Mouse (Mus musculus): Measurements from ENCODE around the gene Tmem160. TPM values are rescaled to one million over a fixed set of nuclear protein-coding genes. Genes with fewer than 3 reads are reported as not detected.

Tmem160 gene
- polyA plus RNA-seq, 1 experiment from 2014 or later = 43.0 TPM

GRCm38 (mm10) chr7:16406978-16407377 is 45.6 kb upstream of the Tmem160 start:
- TF ChIP-seq CTCF (IDR thresholded peaks at IDR 0.05; ENCODE audit: low read depth) (no peak), EP300 (IDR thresholded peaks at IDR 0.05; ENCODE audit: low read depth) (no peak)
- Histone ChIP-seq H3K9me3 (ENCODE audit: low read length) (no peaks in the 10 kb centered on the region), H3K4me1 (ENCODE audit: insufficient read depth) (peaks cover 52% of the 10 kb centered on the region), H3K27me3 (ENCODE audit: insufficient read depth, low read length) (no peaks in the 10 kb centered on the region), H3K4me2 (ENCODE audit: low read depth, low read length) (no peak overlapping the region), H3K4me3 (ENCODE audit: low read depth, low read length) (no peak overlapping the region), H3K36me3 (replicated peaks; ENCODE audit: insufficient read depth, low read length) (peaks cover 8% of the 10 kb centered on the region), H3K27ac (ENCODE audit: low read depth) (peak overlapping the region; percentile 100), H3K9ac (replicated peaks) (0 out of 2 replicates have a peak overlapping the region, but pooled peaks have one; percentile 12)
- 87% methylated on average over 3 of the region's 3 CpGs for WGBS (ENCODE audit: insufficient replicate concordance)
- no peak for DNase-seq
- no peak for ATAC-seq

- Histone ChIP-seq H3K36me3 (replicated peaks; ENCODE audit: insufficient read depth, low read length) (peaks cover 14% of the 10 kb centered on the region), H3K27ac (ENCODE audit: low read depth) (peak overlapping the region; percentile 59; the same call in 1 of the 2 replicates), H3K4me3 (ENCODE audit: low read depth, low read length) (no peak overlapping the region), H3K27me3 (ENCODE audit: insufficient read depth, low read length) (no peaks in the 10 kb centered on the region), H3K4me1 (ENCODE audit: insufficient read depth) (peaks cover 40% of the 10 kb centered on the region), H3K4me2 (ENCODE audit: low read depth, low read length) (no peak overlapping the region), H3K9me3 (ENCODE audit: low read length) (no peaks in the 10 kb centered on the region), H3K9ac (replicated peaks) (no peak overlapping the region)
- DNase-seq (no peak), ATAC-seq (no peak)
- no peak for TF ChIP-seq EP300 (IDR thresholded peaks at IDR 0.05; ENCODE audit: low read depth)
- no peak for TF ChIP-seq CTCF (IDR thresholded peaks at IDR 0.05; ENCODE audit: low read depth)
- WGBS (ENCODE audit: insufficient replicate concordance) = 85% methylated on average over 5 of the region's 5 CpGs
These were observed 41.5 kb upstream of the Tmem160 start for GRCm38 (mm10) chr7:16411100-16411499.

- peaks cover 25% of the 10 kb centered on the region for H3K36me3 ChIP-seq (replicated peaks; ENCODE audit: insufficient read depth, low read length)
- WGBS (ENCODE audit: insufficient replicate concordance) = 71% methylated on average over 8 of the region's 8 CpGs
- ATAC-seq = peak; percentile 77
These were observed 40.2 kb upstream of the Tmem160 start for GRCm38 (mm10) chr7:16412220-16412896.

GRCm38 (mm10) chr7:16412930-16413329 is 39.6 kb upstream of the Tmem160 start:
- H3K27me3 ChIP-seq (ENCODE audit: insufficient read depth, low read length) = no peaks in the 10 kb centered on the region
- DNase-seq = no peak
- H3K27ac ChIP-seq (ENCODE audit: low read depth) = peak overlapping the region; percentile 25; the same call in 1 of the 2 replicates
- H3K4me2 ChIP-seq (ENCODE audit: low read depth, low read length) = no peak overlapping the region
- no peaks in the 10 kb centered on the region for H3K9me3 ChIP-seq (ENCODE audit: low read length)
- H3K36me3 ChIP-seq (replicated peaks; ENCODE audit: insufficient read depth, low read length) = peaks cover 31% of the 10 kb centered on the region
- H3K4me3 ChIP-seq (ENCODE audit: low read depth, low read length) = no peak overlapping the region
- TF ChIP-seq CTCF (IDR thresholded peaks at IDR 0.05; ENCODE audit: low read depth) = no peak
- TF ChIP-seq EP300 (IDR thresholded peaks at IDR 0.05; ENCODE audit: low read depth) = no peak
- H3K4me1 ChIP-seq (ENCODE audit: insufficient read depth) = peaks cover 40% of the 10 kb centered on the region
- no peak for ATAC-seq
- H3K9ac ChIP-seq (replicated peaks) = 0 out of 2 replicates have a peak overlapping the region, but pooled peaks have one; percentile 6
- WGBS (ENCODE audit: insufficient replicate concordance) = 94% methylated on average over 2 of the region's 2 CpGs

More at GRCm38 (mm10) chr7:16412220-16412896, 40.2 kb upstream of the Tmem160 start:
- Histone ChIP-seq H3K4me2 (ENCODE audit: low read depth, low read length) (no peak overlapping the region), H3K9ac (replicated peaks) (no peak overlapping the region), H3K4me1 (ENCODE audit: insufficient read depth) (peaks cover 41% of the 10 kb centered on the region), H3K4me3 (ENCODE audit: low read depth, low read length) (no peak overlapping the region), H3K27me3 (ENCODE audit: insufficient read depth, low read length) (no peaks in the 10 kb centered on the region), H3K27ac (ENCODE audit: low read depth) (peak overlapping the region; percentile 59), H3K9me3 (ENCODE audit: low read length) (no peaks in the 10 kb centered on the region)
- no peak for DNase-seq
- TF ChIP-seq CTCF (IDR thresholded peaks at IDR 0.05; ENCODE audit: low read depth) (no peak), EP300 (IDR thresholded peaks at IDR 0.05; ENCODE audit: low read depth) (no peak)

- ATAC-seq = no peak
- Histone ChIP-seq H3K9me3 (ENCODE audit: low read length) (no peaks in the 10 kb centered on the region), H3K27ac (ENCODE audit: low read depth) (no peak overlapping the region; the same call in 1 of the 2 replicates), H3K4me1 (ENCODE audit: insufficient read depth) (peaks cover 41% of the 10 kb centered on the region), H3K4me3 (ENCODE audit: low read depth, low read length) (no peak overlapping the region), H3K9ac (replicated peaks) (no peak overlapping the region; the same call in 1 of the 2 replicates), H3K27me3 (ENCODE audit: insufficient read depth, low read length) (no peaks in the 10 kb centered on the region), H3K4me2 (ENCODE audit: low read depth, low read length) (no peak overlapping the region), H3K36me3 (replicated peaks; ENCODE audit: insufficient read depth, low read length) (peaks cover 55% of the 10 kb centered on the region)
- no peak for TF ChIP-seq EP300 (IDR thresholded peaks at IDR 0.05; ENCODE audit: low read depth)
- 71% methylated on average over 3 of the region's 3 CpGs for WGBS (ENCODE audit: insufficient replicate concordance)
- no peak for DNase-seq
These were observed 37.2 kb upstream of the Tmem160 start for GRCm38 (mm10) chr7:16415426-16415825.

- Histone ChIP-seq H3K27ac (ENCODE audit: low read depth) (peak overlapping the region; percentile 55; the same call in 1 of the 2 replicates), H3K4me1 (ENCODE audit: insufficient read depth) (peaks cover 42% of the 10 kb centered on the region), H3K4me2 (ENCODE audit: low read depth, low read length) (no peak overlapping the region), H3K9ac (replicated peaks) (no peak overlapping the region), H3K27me3 (ENCODE audit: insufficient read depth, low read length) (no peaks in the 10 kb centered on the region), H3K36me3 (replicated peaks; ENCODE audit: insufficient read depth, low read length) (peaks cover 65% of the 10 kb centered on the region), H3K4me3 (ENCODE audit: low read depth, low read length) (no peak overlapping the region), H3K9me3 (ENCODE audit: low read length) (no peaks in the 10 kb centered on the region)
- 87% methylated on average over 10 of the region's 10 CpGs for WGBS (ENCODE audit: insufficient replicate concordance)
- no peak for TF ChIP-seq CTCF (IDR thresholded peaks at IDR 0.05; ENCODE audit: low read depth)
- TF ChIP-seq EP300 (IDR thresholded peaks at IDR 0.05; ENCODE audit: low read depth) = no peak
- DNase-seq (no peak), ATAC-seq (no peak)
These were observed 35.3 kb upstream of the Tmem160 start for GRCm38 (mm10) chr7:16417141-16417771.

All from liver, postnatal 0 days (tissue).